Comparison of ENCODE assay signal across 20 mouse cellular contexts in genomic region chr11:38193719-38194118, GRCm38 (mm10).
DNase-seq lines count a peak whose midpoint lies in the region; TF ChIP-seq lines count a peak whose summit lies in the region.
"Had no signal": no experiment of that assay in that cellular context is flagged by ENCODE, and none has a peak within 500 bp of the region (broad histone marks: within the 10 kb centered on the region; RNA-seq: fewer than 3 reads in every experiment).

No protein-coding gene starts in this region.

- H3K4me3 ChIP-seq in layer of hippocampus, adult 2 months, result no peak overlapping the region
- H3K4me3 ChIP-seq: embryonic facial prominence, embryonic 13.5 days; heart, adult 2 months; heart, embryonic 15.5 days; hindbrain, embryonic 10.5 days; liver, embryonic 13.5 days; megakaryocyte, embryonic 14.5 days; neural tube, embryonic 12.5 days had no signal

- H3K27ac ChIP-seq in layer of hippocampus, adult 2 months, result peak overlapping the region; percentile 80
- H3K27ac ChIP-seq: embryonic facial prominence, embryonic 13.5 days; heart, adult 2 months; heart, embryonic 15.5 days; hindbrain, embryonic 10.5 days; liver, embryonic 13.5 days; neural tube, embryonic 12.5 days had no signal

- DNase-seq in frontal cortex, adult 2 months (ENCODE audit: extremely low spot score in 1 of 2, low spot score in 1 of 2), result peak; percentile 3 to 16
- no peak for DNase-seq in frontal cortex, postnatal 14 days (ENCODE audit: low spot score in 2 of 2)
- peak; percentile 21 for DNase-seq in right cerebral cortex, adult 18-20 months
- no peak for DNase-seq in right cerebral cortex, postnatal 36 days (ENCODE audit: low spot score in 2 of 2)
- peak in 1 of 2 experiments; percentile 19 for DNase-seq in layer of hippocampus, adult 2 months (ENCODE audit: low spot score in 2 of 2)
- DNase-seq in liver, result no peak
- no peak for DNase-seq in embryo, embryonic 10 days (ENCODE audit: low spot score)
- DNase-seq: adrenal gland, postnatal 36 days; gastrocnemius, postnatal 10 days; heart, adult 2 months; kidney, adult 9 months; kidney, postnatal 4 days; liver, embryonic 13.5 days; right cerebral cortex, postnatal 14 days; thymus, postnatal 14 days had no signal

- no peak for TF ChIP-seq CTCF in layer of hippocampus, adult 2 months (conservative IDR thresholded peaks at IDR 0.05)

Comparison
In these comparisons a context has a peak if more than half of its experiments do, and no peak if none do; other contexts are left out.
1. DNase-seq: peak in frontal cortex, adult 2 months (2 of 2) and right cerebral cortex, adult 18-20 months (single experiment); none in frontal cortex, postnatal 14 days (0 of 2), right cerebral cortex, postnatal 36 days (0 of 2), liver (single experiment) and embryo, embryonic 10 days (single experiment).